Mouse (Mus musculus): ENCODE measurements around the gene Tmem50a.
"Not testable (repeated sequence)": the region's sequence is repeated elsewhere in the genome, so short reads cannot be mapped to it uniquely, and the experiment has no call there.

Gene Tmem50a

DNA sequence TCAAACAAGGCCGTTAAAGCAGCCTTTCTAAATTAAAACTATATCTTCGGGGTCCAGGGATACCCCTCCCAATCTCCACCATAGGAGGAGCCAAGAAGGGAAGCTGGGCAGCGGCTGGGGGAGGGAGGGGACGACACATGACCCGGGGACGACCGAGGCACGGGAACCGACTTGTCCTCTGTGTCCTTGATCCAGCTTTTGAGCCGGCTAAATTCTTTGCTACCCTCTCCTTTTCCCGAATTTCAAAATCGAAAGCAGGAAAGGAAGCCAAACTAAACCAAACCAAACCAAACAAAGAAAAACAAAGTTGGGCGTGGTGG is 8.1 kb upstream of the Tmem50a start:
- peak; percentile 87 to 88 for DNase-seq

DNA sequence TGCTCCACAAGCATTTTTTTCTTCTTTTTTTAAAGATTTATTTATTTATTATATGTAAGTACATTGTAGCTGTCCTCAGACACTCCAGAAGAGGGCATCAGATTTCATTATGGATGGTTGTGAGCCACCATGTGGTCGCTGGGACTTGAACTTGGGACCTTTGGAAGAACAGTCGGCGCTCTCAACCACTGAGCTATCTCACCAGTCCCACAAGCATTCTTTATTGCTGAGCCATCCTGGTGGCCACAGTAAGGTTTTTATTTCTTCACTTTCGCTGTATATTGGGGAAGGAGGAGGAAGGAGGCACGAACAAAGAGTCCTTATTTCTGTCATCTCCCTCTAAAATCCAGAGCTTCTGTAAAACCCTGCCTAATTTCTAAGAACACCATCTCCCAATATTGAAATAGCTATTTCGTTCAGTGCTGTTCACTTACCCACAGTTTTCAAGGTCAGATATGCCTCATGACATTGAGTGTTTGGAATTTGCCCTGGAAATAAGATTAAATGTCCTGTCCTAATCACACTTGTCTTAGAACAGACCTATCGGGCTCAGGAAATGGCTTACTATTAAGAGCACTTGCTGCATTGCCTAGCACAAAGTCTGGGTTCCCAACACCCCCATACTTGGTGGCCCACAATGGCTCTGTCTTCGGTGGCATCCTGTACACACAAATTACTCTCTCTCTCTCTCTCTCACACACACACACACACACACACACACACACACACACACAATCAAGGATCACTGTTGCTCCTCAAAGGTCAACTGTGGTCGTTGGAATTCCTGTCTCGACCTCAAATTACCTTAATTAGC is 7.5 kb upstream of the Tmem50a start:
- DNase-seq: no peak

DNA sequence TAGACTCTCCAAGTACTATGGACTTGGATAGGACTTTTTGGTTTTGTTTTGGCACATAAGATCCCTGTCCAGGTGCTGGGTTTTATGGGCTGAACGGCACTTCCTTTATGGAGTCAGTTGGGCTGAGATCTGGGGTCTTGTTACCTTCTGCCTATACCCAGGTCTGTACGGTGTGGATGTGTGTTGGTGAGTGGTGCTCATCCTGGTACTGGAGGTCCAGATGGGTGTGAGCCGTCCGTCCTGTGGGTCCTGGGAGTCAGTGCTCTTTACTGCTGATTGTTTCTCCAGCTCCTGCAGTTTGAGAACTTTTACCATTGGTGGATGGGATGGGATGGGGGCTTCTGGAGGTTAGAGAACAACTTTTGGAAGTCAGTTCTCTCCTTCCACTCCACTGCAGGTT is 6.9 kb upstream of the Tmem50a start:
- no peak for DNase-seq

DNA sequence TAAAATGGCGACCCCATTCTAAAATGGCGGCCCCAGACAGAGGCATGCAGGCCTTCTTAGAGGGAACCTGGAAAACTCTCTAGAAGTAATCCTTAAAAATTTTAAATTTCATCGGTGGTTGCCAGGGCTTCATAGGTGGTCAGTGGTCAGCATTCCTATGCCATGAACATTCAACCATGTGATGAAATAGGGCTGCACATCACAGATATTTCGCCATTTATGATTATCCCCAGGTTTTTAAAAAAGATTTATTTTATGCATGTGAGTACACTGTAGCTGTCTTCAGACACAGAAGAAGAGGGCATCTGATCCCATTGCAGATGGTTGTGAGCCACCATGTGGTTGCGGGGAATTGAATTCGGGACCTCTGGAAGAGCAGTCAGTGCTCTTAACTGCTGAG is 5.8 kb upstream of the Tmem50a start:
- no peak for DNase-seq

DNA sequence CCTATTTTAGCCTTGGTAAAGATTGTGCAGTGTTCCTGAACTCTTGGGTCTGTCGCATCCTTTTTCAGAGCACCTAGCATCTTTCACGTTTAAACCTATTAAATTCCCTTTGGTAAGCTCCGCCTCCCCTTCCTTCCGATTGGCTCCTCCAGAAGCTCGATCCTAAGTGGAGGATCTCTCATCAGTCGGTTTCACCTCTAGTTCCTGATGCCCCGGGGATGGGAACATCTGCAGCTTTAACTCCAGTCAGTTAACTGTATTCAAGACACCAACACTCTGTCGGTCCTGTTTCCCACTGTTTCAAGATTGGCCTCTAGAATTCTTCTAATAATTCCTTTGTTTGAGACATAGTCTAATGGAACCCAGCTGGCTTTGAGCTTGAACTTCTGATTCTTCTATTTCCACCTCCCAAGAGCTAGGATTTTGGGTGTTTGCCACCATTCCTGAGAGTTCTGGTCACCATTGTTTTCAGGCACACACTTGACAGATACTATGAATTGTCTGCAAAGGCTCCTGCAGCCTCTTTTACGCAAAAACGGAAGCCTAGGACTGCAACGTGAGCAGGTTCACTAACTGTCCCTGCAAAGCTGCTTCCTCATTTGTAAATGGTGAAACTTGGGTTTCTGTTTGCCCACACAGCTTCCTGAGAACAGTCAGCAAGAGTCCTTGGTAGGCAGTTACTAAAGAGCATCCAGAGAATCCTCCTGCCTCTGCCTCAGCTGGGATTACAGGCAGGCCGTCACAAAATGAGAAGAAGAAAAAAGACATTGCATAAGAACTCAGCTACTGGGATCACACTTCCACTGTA is 5.1 kb upstream of the Tmem50a start:
- no peak for DNase-seq

DNA sequence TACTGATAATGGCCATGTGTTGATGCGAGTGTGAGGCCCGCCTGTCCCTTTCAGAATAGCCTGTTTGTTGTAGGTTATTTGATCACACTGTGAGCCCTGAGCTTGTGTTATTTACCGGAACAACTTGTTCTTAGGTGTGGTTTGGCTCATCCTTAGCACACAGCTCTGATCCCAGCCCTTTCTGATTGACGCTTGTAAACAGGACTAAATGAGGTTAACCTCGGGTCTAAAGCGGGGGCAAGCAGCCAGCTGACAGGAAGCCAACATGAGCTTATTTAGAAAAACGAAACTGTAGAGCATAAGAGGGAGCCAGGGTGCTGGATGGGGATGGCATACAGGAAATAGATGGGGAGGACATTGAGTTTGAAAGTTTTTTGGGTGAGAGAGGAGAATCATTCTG is 3.6 kb upstream of the Tmem50a start:
- DNase-seq: peak; percentile 30 to 41

DNA sequence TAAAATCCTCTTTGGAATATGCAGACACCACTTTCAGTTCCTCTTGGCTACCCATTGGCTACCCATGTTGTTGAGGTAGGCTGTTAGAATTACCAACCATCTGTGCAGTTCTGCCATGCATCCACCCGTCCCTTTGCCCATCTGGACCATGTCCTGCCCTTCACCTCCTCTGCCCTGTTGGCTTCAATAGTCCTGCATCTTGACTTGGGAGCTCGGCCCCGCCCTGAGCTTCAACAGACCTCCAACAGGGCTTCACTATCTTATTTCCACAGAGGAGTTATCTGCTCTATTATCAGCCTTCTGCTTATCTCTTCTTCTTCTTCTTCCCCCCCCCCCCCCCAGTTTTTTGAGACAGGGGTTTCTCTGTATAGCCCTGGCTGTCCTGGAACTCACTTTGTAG is 2.4 kb upstream of the Tmem50a start:
- no peak for DNase-seq

DNA sequence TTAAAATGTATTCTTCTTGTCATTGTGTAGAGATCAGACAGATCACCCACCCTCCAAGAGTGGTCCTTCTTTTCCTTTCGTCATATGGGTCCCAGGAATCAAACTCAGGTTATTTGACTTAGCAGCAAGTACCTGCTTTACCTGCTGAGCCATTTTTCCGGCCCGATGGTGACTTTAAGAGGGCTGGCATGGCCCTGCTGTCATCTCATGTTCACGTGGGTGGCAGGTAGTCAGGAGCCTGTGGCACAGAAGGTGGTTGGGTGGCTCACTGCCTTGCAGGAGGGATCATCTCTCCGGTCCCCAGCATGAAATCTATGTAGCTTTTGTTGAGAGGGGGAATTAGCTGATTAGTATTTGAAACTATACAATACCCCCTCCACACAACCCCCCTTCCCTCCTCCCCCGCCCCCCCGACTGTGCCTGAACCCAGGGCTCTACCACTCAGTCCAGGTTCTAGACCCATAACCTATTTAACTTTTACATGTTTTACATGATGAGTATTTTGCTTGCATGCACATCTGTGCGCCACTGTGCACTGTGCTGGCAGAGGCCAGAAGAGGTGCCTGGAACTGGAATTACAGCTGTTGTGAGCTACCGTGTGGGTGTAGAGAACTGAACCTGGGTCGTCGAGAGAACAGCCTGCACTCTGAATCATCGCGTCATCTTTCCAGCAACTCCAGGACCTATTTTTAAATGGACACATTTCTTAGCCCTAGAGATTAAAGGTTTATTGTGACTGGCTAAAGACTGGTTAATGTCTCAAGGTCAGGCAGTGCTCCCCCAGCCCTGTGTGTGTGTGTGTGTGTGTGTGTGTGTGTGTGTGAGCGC is 613 bp upstream of the Tmem50a start:
- peak; percentile 28 to 41 for DNase-seq

DNA sequence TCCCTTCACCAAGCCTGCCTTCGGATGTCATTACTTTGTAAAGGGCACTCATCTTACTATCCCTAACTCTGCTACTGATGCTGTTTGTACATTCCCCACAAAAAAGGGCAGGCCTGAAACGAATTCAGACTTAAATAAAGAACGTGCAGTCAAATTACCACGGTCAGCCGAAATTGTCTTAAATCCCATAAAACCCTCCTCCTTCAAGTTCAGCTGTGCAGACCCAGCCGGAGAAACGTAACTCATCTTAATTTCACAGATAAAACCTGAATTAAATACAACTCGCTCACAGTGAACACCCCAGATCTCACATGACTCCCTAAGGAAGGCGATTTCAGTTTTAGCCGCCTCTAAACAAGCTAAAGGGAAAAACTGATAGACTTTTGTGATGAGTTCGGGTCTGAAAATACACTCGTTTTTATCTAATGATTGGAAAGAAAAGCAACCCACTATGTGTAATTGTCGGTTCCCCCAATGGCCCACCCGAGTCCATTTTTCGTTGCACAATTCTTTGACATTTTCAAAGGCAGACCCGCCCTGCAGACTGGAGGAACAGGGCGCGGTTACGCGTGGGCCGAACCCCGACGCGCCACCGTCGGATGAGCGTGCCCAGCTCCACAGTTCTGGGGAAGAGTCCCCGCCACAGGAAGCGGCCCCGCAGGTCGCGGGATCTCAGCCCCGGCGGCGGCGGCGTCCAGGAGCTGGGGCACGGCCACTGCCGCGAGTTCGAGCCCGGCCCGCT is 531 bp downstream of the Tmem50a start:
- no peak for DNase-seq

DNA sequence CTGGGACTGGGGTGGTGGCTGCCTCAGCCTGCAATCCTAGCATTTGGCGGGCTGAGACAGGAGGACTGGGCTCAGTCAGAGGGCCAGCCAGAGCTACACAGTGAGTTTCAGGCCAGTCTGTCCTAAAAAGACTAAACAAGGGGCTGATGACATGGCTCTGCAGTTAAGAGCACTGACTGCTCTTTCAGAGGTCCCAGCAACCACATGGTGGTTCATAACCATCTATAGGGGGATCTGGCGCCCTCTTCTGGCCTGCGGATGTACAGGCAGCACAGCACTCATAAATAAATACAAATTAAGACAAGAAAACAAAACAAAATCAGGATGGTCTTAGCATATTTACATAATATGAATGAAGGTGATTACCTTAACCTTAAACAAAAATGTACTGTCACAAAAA is 1.4 kb downstream of the Tmem50a start:
- peak; percentile 85 to 87 for DNase-seq

DNA sequence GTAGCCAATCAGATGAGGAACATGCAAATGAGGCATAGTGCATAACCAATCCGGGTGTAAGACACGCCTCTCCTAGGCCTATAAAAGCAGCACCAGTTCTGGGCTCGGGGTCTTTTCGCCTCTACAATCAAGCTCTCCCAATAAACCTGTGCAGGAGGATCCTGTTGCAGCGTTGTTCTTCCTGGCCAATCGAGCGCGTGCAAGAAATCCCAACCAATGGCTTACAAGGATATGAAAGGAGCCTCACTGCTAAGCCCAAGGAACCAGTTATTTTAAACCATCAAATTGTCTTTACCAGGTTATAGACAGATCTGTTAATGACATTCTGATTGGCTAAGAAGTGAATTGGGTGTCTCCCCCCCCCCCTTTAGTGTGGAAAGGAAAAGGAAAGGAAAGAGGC is 3.4 kb downstream of the Tmem50a start:
- not testable (repeated sequence) for DNase-seq

DNA sequence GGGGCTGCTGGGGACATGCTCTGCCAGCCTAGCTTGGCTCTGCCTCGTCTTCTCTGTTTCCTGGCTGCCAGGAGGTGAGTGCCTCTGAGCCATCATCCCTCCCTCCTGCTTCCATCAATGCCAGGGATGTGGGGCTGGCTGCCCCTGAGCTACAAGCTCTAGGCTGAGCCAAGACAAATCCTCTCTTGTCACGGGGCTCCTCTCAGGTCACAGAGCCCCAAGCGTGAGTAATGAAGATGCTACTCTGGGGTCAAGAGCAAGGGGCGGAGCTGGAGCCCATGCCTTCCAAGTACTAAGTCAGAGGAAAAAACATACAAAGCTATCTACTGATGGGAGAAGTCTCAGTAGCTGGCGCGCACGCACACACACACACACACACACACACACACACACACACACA is 11.8 kb downstream of the Tmem50a start:
- no peak for DNase-seq

DNA sequence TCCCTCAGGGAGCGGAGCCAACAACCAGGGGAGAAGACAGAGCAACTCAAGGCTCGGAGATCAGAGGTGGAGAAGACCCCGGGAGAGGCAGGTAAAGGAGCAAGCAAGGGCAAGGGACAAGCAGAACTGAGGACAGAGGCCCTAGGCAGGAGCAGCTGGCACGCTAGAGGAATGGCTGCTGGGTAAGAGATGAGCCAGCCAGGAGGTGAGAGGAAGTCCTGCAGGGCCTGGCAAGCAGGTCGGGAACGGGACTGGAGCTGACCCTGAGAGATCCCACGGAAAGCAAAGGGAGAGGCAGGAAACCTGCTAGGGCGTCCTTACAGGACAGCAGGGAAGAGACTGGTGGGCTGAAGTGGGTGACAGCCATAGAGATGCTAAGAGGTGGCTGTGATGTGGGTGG is 13.7 kb downstream of the Tmem50a start:
- no peak for DNase-seq

DNA sequence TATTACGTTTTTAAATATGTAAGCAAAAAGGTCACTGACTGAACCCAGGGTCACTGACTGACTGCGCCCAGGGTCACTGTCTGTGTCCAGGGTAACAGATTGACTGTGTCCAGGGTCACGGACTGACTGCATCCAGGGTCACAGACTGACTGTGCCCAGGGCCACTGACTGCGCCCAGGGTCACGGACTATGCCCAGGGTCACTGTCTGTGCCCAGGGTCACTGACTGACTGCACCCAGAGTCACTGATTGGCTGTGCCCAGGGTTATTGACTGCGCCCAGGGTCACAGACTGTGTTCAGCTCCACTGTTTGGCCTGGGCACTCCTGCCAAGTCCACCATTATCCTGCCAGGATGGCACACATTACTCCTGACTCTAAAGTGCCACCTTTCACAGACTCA is 17.6 kb downstream of the Tmem50a start:
- no peak for DNase-seq

DNA sequence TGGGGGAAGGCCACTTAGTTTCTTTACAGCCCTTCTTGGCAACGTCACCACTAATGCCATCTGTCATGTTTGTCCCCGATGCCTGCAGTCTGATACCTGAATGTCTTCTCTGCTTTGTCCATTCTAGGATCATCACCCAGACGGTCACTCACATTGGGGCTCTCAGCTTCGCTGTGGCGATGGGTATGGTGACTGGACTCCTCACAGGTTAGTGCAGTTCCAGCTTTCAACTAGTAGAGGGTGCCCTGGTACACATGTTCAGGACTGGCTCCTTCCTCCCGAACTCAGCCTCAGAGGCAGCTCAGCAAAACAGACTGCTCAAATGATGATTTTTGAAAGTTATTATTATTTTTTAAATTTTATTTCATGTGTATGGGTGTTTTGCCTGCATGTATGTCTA is 22.7 kb downstream of the Tmem50a start:
- DNase-seq: peak; percentile 79 to 82

DNA sequence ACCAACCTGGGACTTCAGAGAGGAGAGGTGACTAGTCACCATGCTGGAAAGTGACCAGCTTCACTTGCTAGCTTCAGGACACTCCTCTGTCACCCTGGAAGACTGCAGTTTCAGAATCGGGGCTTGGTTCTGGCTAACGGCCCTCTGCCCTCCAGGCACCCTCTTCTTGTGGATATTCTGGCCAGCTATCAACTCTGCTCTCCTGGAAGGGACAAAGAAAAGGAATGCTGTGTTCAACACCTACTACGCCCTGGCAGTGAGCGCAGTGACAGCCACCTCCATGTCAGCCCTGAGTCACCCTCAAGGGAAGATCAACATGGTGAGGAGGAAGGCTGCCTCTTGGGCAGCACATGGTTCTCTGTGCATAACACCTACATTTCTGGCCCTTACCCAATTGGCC is 30.5 kb downstream of the Tmem50a start:
- no peak for DNase-seq

DNA sequence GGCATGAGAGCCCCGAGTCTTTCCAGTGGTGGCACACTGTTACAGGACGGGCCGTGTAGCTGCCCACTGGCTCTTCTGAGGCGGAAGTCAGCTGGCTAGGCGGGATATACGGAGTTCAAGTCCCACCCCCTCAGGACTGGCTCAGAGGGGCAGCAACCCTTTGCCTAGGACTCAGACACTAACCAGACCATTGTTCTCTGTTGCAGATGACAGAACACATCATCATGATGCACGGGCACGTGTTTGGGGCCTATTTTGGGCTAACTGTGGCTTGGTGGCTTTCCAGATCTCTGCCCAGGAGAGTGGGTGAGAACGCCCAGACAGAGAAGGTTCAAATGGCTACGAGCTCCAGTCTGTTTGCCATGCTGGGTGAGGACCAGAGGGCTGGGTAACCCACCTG is 31.0 kb downstream of the Tmem50a start:
- no peak for DNase-seq

DNA sequence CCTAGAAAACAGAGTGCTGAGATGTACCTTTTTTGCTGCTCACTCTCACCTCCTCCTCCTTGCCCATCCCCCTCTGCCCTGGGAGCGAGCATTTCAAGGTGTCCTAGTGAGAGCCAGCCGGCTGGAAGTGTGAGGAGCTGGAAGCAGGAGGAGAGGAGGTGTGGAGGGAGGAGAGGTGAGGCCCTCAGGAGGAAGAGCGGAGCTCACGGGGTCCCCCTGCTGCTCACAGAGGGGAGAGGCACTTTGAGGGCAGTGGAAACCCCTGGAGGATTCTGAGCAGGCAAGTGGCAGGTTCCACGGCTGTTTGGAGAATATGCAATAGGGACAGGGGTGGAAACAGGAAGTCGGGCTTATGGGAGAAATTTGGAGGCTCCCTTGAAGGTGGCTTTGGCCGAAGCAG is 31.6 kb downstream of the Tmem50a start:
- DNase-seq: peak; percentile 28 to 31

DNA sequence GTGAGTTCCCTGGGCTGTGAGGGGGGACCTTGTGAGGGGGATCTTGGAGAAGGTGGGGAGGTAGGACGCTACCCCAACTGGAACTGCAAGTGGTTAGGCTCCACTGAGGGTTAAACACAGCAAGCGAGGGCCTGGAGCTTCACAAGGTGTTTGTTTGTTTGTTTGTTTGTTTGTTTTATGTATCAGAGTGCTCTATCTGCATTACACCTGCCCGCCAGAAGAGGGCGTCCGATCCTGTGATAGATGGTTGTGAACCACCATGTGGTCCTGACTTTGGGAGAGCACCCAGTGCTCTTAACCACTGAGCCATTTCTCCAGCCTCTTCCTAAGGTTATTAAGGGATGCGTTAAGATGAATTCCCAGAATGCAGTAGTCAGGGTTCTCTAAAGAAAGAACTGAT is 34.8 kb downstream of the Tmem50a start:
- DNase-seq: peak; percentile 43 to 52

DNA sequence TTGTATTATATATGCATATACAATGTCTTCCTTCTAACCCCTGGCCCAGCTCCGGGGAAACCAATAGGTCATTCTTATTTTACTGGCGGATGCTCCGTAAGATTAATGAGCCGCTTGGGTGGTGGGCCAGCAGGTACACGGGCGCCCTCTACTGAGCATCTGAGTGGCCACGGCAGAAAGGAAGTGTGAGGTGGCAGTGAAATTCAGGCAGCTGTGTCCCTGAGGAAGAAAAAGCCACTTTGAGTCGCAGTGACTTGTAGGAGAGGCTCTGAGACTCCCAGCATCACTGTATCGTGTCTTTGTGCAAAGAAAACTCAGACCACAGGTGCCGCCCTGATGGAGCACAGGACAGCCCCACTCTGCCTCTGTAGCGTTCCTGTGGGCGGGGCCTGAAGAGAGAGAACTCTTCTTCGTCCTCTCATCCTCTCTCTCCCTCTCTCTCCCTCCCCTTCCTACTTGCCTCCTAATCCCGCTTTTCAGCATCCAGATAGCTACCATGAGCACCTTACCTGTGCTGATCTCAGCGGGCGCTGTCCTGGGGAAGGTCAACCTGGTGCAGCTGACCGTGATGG is 35.3 kb downstream of the Tmem50a start:
- peak; percentile 89 to 90 for DNase-seq

DNA sequence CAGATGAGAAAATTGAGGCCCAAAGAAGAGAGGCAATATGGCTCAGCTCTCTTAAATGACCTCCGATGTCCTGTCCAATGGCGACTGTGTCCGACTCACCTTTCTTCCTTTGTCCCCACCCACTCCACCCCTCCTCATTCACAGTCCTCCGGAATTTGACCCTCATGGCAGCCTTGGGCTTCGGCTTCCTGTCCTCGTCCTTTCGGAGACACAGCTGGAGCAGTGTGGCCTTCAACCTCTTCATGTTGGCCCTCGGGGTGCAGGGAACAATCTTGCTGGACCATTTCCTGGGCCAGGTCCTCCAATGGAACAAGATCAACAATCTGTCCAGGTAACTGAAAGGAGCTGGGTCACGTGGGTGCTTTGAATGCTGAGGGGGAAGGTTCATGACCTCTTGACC is 38.7 kb downstream of the Tmem50a start:
- no peak for DNase-seq

DNA sequence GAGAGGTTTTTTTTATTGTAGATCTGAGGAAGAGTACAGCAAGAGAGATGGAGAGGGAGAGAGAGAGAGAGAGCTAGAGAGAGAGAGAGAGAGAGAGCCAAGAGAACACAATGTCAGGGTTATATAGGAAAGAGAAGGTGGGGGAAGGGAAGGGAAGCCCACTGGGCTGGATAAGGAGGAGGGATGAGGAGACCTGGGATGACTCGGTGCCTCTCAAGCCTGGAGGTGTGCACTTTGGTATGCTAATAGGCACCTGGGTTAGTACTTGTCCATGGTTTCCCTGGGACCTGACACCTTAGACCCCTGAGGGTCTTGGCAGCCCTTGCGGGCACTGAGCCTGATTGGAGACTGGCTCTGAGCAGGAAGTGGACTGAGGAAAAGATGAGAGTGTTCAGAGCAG is 42.9 kb downstream of the Tmem50a start:
- DNase-seq: no peak
